Comparison of ENCODE assay signal across 8 mouse cellular contexts in the genomic region with DNA sequence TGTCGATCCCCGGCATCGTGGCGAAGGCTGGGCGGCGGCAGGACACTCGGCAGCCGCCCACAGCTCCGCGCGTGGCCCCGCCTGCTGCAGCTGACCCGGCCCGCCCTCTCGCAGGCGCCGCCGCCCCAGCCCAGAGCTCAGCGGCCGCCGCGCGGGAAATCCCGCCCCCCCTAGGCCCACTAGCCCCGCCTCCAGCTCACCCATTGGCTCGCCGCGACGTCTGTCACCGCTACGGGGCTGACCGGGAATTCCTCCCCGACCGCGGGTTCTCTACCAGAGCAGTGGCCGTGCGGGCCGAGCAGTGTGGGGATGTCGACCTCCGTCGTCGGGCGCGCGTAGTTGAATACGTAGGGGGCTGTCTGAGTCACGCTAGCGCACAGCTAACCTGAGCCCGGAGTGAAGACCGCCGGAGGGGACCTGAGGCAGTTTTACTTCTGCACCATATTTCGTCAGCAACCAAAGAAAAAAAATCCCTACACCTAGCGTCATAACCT. TPM values are rescaled to one million over a fixed set of nuclear protein-coding genes. Genes with fewer than 3 reads are reported as not detected.
A peak's percentile ranks its signal among the peaks of the same experiment; 100 is the strongest.
DNase-seq lines count a peak whose midpoint lies in the region; ATAC-seq and TF ChIP-seq lines count a peak whose summit lies in the region.

No protein-coding gene starts in this region.

- peaks cover 17% of the 10 kb centered on the region for H3K4me1 ChIP-seq in heart, embryonic 12.5 days (replicated peaks)
- H3K4me1 ChIP-seq in kidney, postnatal 0 days (replicated peaks; ENCODE audit: insufficient read depth, low read length), result 0 out of 2 replicates have a peak, but pooled peaks cover 3% of the 10 kb centered on the region
- H3K4me1 ChIP-seq in liver, embryonic 12.5 days, result peaks cover 27% of the 10 kb centered on the region
- 0 out of 2 replicates have a peak, but pooled peaks cover 3% of the 10 kb centered on the region for H3K4me1 ChIP-seq in stomach, embryonic 15.5 days

- peak overlapping the region; percentile 76 for H3K4me3 ChIP-seq in C2C12 (ENCODE audit: insufficient read depth, poor library complexity, severe bottlenecking)
- peak overlapping the region; percentile 85 for H3K4me3 ChIP-seq in heart, embryonic 12.5 days
- H3K4me3 ChIP-seq in kidney, postnatal 0 days (replicated peaks; ENCODE audit: low read depth, low read length), result peak overlapping the region; percentile 93
- H3K4me3 ChIP-seq in liver, embryonic 12.5 days, result peak overlapping the region; percentile 89
- H3K4me3 ChIP-seq in stomach, embryonic 15.5 days (replicated peaks), result peak overlapping the region; percentile 94

- peak; percentile 80 for DNase-seq in brain, embryonic 18.5 days (ENCODE audit: low read depth, low spot score)
- peak; percentile 97 for DNase-seq in kidney, postnatal 0 days (ENCODE audit: low spot score)
- peak; percentile 92 for DNase-seq in natural killer cell, adult 2 months (ENCODE audit: low spot score in 2 of 2)

- no peaks in the 10 kb centered on the region for H3K36me3 ChIP-seq in C2C12 (ENCODE audit: control insufficient read depth, insufficient read depth)
- H3K36me3 ChIP-seq in heart, embryonic 12.5 days, result no peaks in the 10 kb centered on the region
- H3K36me3 ChIP-seq in kidney, postnatal 0 days (ENCODE audit: insufficient read depth, low read length), result no peaks in the 10 kb centered on the region
- no peaks in the 10 kb centered on the region for H3K36me3 ChIP-seq in liver, embryonic 12.5 days
- H3K36me3 ChIP-seq in stomach, embryonic 15.5 days, result no peaks in the 10 kb centered on the region

- H3K9me3 ChIP-seq in heart, embryonic 12.5 days (replicated peaks), result no peaks in the 10 kb centered on the region
- H3K9me3 ChIP-seq in kidney, postnatal 0 days (replicated peaks; ENCODE audit: low read length), result no peaks in the 10 kb centered on the region
- no peaks in the 10 kb centered on the region for H3K9me3 ChIP-seq in liver, embryonic 12.5 days (replicated peaks)
- H3K9me3 ChIP-seq in stomach, embryonic 15.5 days, result no peaks in the 10 kb centered on the region

- peak; percentile 100 for ATAC-seq in erythroid progenitor cell, adult 5-6 weeks (replicated peaks; ENCODE audit: low FRiP score, poor library complexity, severe bottlenecking)
- peak; percentile 99 for ATAC-seq in heart, embryonic 12.5 days (ENCODE audit: insufficient number of reproducible peaks, low FRiP score)
- peak; percentile 99 for ATAC-seq in kidney, postnatal 0 days (replicated peaks; ENCODE audit: low FRiP score, low read depth)
- peak; percentile 99 for ATAC-seq in liver, embryonic 12.5 days
- ATAC-seq in stomach, embryonic 15.5 days (ENCODE audit: insufficient read depth, low FRiP score, low read depth), result peak; percentile 99

- peak overlapping the region; percentile 89 for H3K27ac ChIP-seq in heart, embryonic 12.5 days (ENCODE audit: poor library complexity, severe bottlenecking)
- peak overlapping the region; percentile 94 for H3K27ac ChIP-seq in kidney, postnatal 0 days
- peak overlapping the region; percentile 65 for H3K27ac ChIP-seq in liver, embryonic 12.5 days
- H3K27ac ChIP-seq in stomach, embryonic 15.5 days, result peak overlapping the region; percentile 90

- H3K79me2 ChIP-seq in C2C12 (ENCODE audit: control insufficient read depth, insufficient read depth), result peaks cover 46% of the 10 kb centered on the region

- peak overlapping the region; percentile 88 for H3ac ChIP-seq in C2C12 (ENCODE audit: control insufficient read depth, insufficient read length, low read depth)

- H3K27me3 ChIP-seq in C2C12 (ENCODE audit: control insufficient read depth, insufficient read depth, insufficient read length), result no peaks in the 10 kb centered on the region
- no peaks in the 10 kb centered on the region for H3K27me3 ChIP-seq in heart, embryonic 12.5 days (replicated peaks)
- H3K27me3 ChIP-seq in kidney, postnatal 0 days (ENCODE audit: insufficient read depth, low read length), result no peaks in the 10 kb centered on the region
- no peaks in the 10 kb centered on the region; the same call in 1 of the 2 replicates for H3K27me3 ChIP-seq in liver, embryonic 12.5 days (replicated peaks)
- H3K27me3 ChIP-seq in stomach, embryonic 15.5 days (replicated peaks), result no peaks in the 10 kb centered on the region

- TF ChIP-seq CTCF in C2C12 (IDR thresholded peaks at IDR 0.05; ENCODE audit: control insufficient read depth, insufficient read depth, insufficient read length), result no peak
- TF ChIP-seq CTCF in kidney, postnatal 0 days (IDR thresholded peaks at IDR 0.05; ENCODE audit: low read depth), result no peak

- WGBS in heart, embryonic 12.5 days, result under 1% methylated on average over 53 of the region's 53 CpGs
- under 1% methylated on average over 51 of the region's 53 CpGs for WGBS in kidney, postnatal 0 days
- under 1% methylated on average over 53 of the region's 53 CpGs for WGBS in liver, embryonic 12.5 days (ENCODE audit: insufficient replicate concordance)
- under 1% methylated on average over 52 of the region's 53 CpGs for WGBS in stomach, embryonic 15.5 days

- H3K9ac ChIP-seq in heart, embryonic 12.5 days, result peak overlapping the region; percentile 94
- peak overlapping the region; percentile 97 for H3K9ac ChIP-seq in kidney, postnatal 0 days (ENCODE audit: low read depth, low read length)
- H3K9ac ChIP-seq in liver, embryonic 12.5 days, result peak overlapping the region; percentile 81
- peak overlapping the region; percentile 77 for H3K9ac ChIP-seq in stomach, embryonic 15.5 days

- H3K4me2 ChIP-seq in heart, embryonic 12.5 days, result peak overlapping the region; percentile 71
- H3K4me2 ChIP-seq in kidney, postnatal 0 days (ENCODE audit: low read length), result peak overlapping the region; percentile 61
- H3K4me2 ChIP-seq in liver, embryonic 12.5 days, result peak overlapping the region; percentile 99
- peak overlapping the region; percentile 64 for H3K4me2 ChIP-seq in stomach, embryonic 15.5 days

- H3K79me3 ChIP-seq in C2C12 (ENCODE audit: low read depth), result peaks cover 31% of the 10 kb centered on the region

TF ChIP-seq in C2C12, 6 proteins besides CTCF, POLR2A, EP300 and RAD21:
- peak; percentile 32 for TF ChIP-seq MAX (IDR thresholded peaks at IDR 0.05)
- TF ChIP-seq USF1 (IDR thresholded peaks at IDR 0.05; ENCODE audit: low read depth), result no peak

RNA-seq across cellular contexts. Expression of gene Appl1, which starts 0.5 kb away (rescaled TPM):
- polyA plus RNA-seq in C2C12 (2012; fragmentation: generic; extraction: Trizol), result 2.9 TPM
- total RNA-seq in erythroid progenitor cell, adult 5-6 weeks (2015; ENCODE audit: low replicate concordance), result 2.9 and 4.0 TPM in 2 replicates
- 3.5 and 3.6 TPM in 2 replicates for total RNA-seq in erythroid progenitor cell, adult 5-6 weeks (2017; ENCODE audit: low replicate concordance)
- 30.7 and 34.7 TPM in 2 replicates for polyA plus RNA-seq in heart, embryonic 12.5 days (2016; fragmentation: Nextera tagmentation; extraction: Ambion mirVana)
- polyA plus RNA-seq in kidney, postnatal 0 days (2015; fragmentation: Nextera tagmentation; extraction: Ambion mirVana), result 36.6 and 38.8 TPM in 2 replicates
- polyA plus RNA-seq in liver, embryonic 12.5 days (2016; fragmentation: Nextera tagmentation; extraction: Ambion mirVana), result 9.2 and 10.0 TPM in 2 replicates
- polyA plus RNA-seq in stomach, embryonic 15.5 days (2015; fragmentation: Nextera tagmentation; extraction: Ambion mirVana), result 35.0 and 39.2 TPM in 2 replicates

RNA-seq across cellular contexts. Expression of gene Hesx1, which starts 23.7 kb away (rescaled TPM):
- not detected for polyA plus RNA-seq in C2C12 (2012; fragmentation: generic; extraction: Trizol)
- total RNA-seq in erythroid progenitor cell, adult 5-6 weeks (2015; ENCODE audit: low replicate concordance), result not detected in 2 replicates
- total RNA-seq in erythroid progenitor cell, adult 5-6 weeks (2017; ENCODE audit: low replicate concordance), result not detected in 2 replicates
- 0.26 and 0.52 TPM in 2 replicates for polyA plus RNA-seq in heart, embryonic 12.5 days (2016; fragmentation: Nextera tagmentation; extraction: Ambion mirVana)
- 1.9 and 2.3 TPM in 2 replicates for polyA plus RNA-seq in kidney, postnatal 0 days (2015; fragmentation: Nextera tagmentation; extraction: Ambion mirVana)
- 16.0 and 16.8 TPM in 2 replicates for polyA plus RNA-seq in liver, embryonic 12.5 days (2016; fragmentation: Nextera tagmentation; extraction: Ambion mirVana)
- polyA plus RNA-seq in stomach, embryonic 15.5 days (2015; fragmentation: Nextera tagmentation; extraction: Ambion mirVana), result 0.54 and 0.90 TPM in 2 replicates

Comparison
In these comparisons a context has a peak if more than half of its experiments do, and no peak if none do; other contexts are left out.
1. Peak in every context shown above with its lines: DNase-seq, ATAC-seq, H3K4me3 ChIP-seq and H3K27ac ChIP-seq.